Mouse (Mus musculus): ENCODE results near the gene Cks1brt. TPM values are rescaled to one million over a fixed set of nuclear protein-coding genes. Genes with fewer than 3 reads are reported as not detected.

Cks1brt gene
- polyA plus RNA-seq, 1 experiment from 2014 or later = not detected

DNA sequence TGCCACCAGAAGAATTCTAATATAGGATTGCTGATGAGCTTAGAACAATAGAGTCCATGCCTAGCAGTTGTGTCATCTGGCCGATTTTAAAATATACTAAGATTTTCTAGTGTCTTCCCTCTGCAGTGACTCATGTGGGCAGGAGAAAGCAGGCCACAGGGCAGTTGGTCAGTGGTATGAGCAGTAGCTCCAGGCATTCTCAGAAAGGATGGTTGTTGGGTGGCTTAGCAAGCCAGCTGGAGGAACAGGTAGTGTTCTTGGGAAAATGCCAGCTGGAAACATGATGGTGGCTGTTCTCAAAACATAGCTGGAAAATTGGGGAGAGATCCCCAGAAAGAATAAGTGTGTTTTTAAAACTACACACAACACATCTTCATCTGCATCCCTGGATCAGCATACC, 40.6 kb downstream of the Cks1brt start:
- H3K27ac ChIP-seq (ENCODE audit: low read depth, low read length) = no peak overlapping the region
- H3K4me3 ChIP-seq (ENCODE audit: low read depth, low read length) = no peak overlapping the region
- no peaks in the 10 kb centered on the region for H3K27me3 ChIP-seq (replicated peaks; ENCODE audit: control insufficient read depth, insufficient read depth, low read length)
- H3K36me3 ChIP-seq (ENCODE audit: control insufficient read depth, insufficient read depth) = no peaks in the 10 kb centered on the region
- WGBS = 85% methylated on average over 1 of the region's 1 CpGs
- no peak overlapping the region for H3K4me2 ChIP-seq (replicated peaks; ENCODE audit: low read depth)
- no peaks in the 10 kb centered on the region for H3K9me3 ChIP-seq (ENCODE audit: control insufficient read depth)
- no peak overlapping the region for H3K9ac ChIP-seq (ENCODE audit: low read depth, low read length)
- no peaks in the 10 kb centered on the region for H3K4me1 ChIP-seq (replicated peaks; ENCODE audit: control insufficient read depth, insufficient read depth, low read length)
- no peak for TF ChIP-seq CTCF (IDR thresholded peaks at IDR 0.05; ENCODE audit: low read depth)
- ATAC-seq = no peak

DNA sequence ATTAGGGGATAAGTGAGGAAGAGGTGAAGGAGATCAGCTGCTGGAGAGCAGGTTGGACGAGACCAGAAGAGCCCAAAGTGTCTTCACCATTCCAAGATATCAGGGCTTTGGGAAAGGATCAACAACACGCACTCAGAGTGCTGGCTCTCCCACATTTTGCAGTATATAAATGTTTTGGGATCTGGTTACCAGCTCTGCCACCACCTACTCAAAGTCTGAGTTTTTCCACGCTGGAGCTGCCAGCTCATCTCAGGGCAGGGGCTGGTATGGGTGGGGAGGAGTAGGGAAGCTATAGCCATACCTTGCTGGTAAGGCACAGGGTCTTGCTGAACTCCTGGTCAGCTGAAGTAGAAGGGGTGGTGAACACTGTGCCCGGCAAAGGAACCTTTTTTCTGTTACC, 68.5 kb downstream of the Cks1brt start:
- TF ChIP-seq CTCF (IDR thresholded peaks at IDR 0.05; ENCODE audit: low read depth) = no peak
- no peaks in the 10 kb centered on the region for H3K36me3 ChIP-seq (ENCODE audit: control insufficient read depth, insufficient read depth)
- no peaks in the 10 kb centered on the region for H3K4me1 ChIP-seq (replicated peaks; ENCODE audit: control insufficient read depth, insufficient read depth, low read length)
- H3K27me3 ChIP-seq (replicated peaks; ENCODE audit: control insufficient read depth, insufficient read depth, low read length) = no peaks in the 10 kb centered on the region
- 71% methylated on average over 4 of the region's 4 CpGs for WGBS
- H3K27ac ChIP-seq (ENCODE audit: low read depth, low read length) = no peak overlapping the region
- H3K9ac ChIP-seq (ENCODE audit: low read depth, low read length) = no peak overlapping the region
- no peaks in the 10 kb centered on the region for H3K9me3 ChIP-seq (ENCODE audit: control insufficient read depth)
- H3K4me3 ChIP-seq (ENCODE audit: low read depth, low read length) = no peak overlapping the region
- H3K4me2 ChIP-seq (replicated peaks; ENCODE audit: low read depth) = no peak overlapping the region; the same call in 1 of the 2 replicates
- ATAC-seq = no peak

DNA sequence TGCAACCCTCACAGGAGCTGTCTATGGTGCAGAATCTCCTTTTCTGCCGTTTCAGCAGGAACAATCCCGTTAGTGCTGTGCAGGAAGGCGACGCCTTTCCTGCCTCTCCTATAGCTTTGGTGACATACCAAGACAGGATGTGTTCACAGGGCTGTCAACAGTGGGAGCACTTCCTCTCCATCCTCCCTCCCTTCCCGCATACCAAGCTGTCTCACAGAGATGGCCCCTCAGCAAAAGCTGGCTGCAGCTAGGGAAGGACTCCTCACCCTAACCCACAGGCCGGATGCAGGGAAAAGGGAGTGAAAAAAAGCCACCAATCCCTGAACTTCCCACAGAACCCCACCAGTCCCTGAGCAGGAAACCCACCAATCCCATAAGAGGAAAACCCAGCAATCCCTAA, 69.3 kb downstream of the Cks1brt start:
- Histone ChIP-seq H3K4me1 (replicated peaks; ENCODE audit: control insufficient read depth, insufficient read depth, low read length) (no peaks in the 10 kb centered on the region), H3K4me2 (replicated peaks; ENCODE audit: low read depth) (no peak overlapping the region), H3K9me3 (ENCODE audit: control insufficient read depth) (no peaks in the 10 kb centered on the region), H3K27ac (ENCODE audit: low read depth, low read length) (no peak overlapping the region), H3K36me3 (ENCODE audit: control insufficient read depth, insufficient read depth) (no peaks in the 10 kb centered on the region), H3K9ac (ENCODE audit: low read depth, low read length) (no peak overlapping the region), H3K27me3 (replicated peaks; ENCODE audit: control insufficient read depth, insufficient read depth, low read length) (no peaks in the 10 kb centered on the region), H3K4me3 (ENCODE audit: low read depth, low read length) (no peak overlapping the region)
- WGBS = 50% methylated on average over 6 of the region's 6 CpGs
- TF ChIP-seq CTCF (IDR thresholded peaks at IDR 0.05; ENCODE audit: low read depth) = no peak
- ATAC-seq = 0 out of 2 replicates have a peak, but pooled peaks have one; percentile 10

Small RNA genes within 50 kb of the gene (microRNA-seq; reads per million reads assigned to microRNA genes)
- not detected for gene Gm23388

Other genes with a start within 250 kb of the Cks1brt start
- 0.56 and 0.63 TPM in 2 replicates for gene Klf1, start 250.0 kb upstream of the Cks1brt start, polyA plus RNA-seq (2015; fragmentation: Nextera tagmentation; extraction: Ambion mirVana)
- gene Dnase2a, start 243.4 kb upstream of the Cks1brt start, polyA plus RNA-seq (2015; fragmentation: Nextera tagmentation; extraction: Ambion mirVana) = 8.9 and 11.0 TPM in 2 replicates
- gene Mast1, start 214.6 kb upstream of the Cks1brt start, polyA plus RNA-seq (2015; fragmentation: Nextera tagmentation; extraction: Ambion mirVana) = 1.1 TPM in 2 replicates
- gene Rtbdn, start 204.9 kb upstream of the Cks1brt start, polyA plus RNA-seq (2015; fragmentation: Nextera tagmentation; extraction: Ambion mirVana) = 0.12 TPM in 2 replicates
- gene Gm49661, start 182.5 kb upstream of the Cks1brt start, polyA plus RNA-seq (2015; fragmentation: Nextera tagmentation; extraction: Ambion mirVana) = 1.3 and 2.1 TPM in 2 replicates
- 313 and 319 TPM in 2 replicates for gene Prdx2, start 182.3 kb upstream of the Cks1brt start, polyA plus RNA-seq (2015; fragmentation: Nextera tagmentation; extraction: Ambion mirVana)
- 53.2 and 57.6 TPM in 2 replicates for gene Rnaseh2a, start 182.2 kb upstream of the Cks1brt start, polyA plus RNA-seq (2015; fragmentation: Nextera tagmentation; extraction: Ambion mirVana)
- gene Junb, start 173.2 kb upstream of the Cks1brt start, polyA plus RNA-seq (2015; fragmentation: Nextera tagmentation; extraction: Ambion mirVana) = 42.8 and 47.6 TPM in 2 replicates
- gene Hook2, start 161.3 kb upstream of the Cks1brt start, polyA plus RNA-seq (2015; fragmentation: Nextera tagmentation; extraction: Ambion mirVana) = 68.6 and 75.4 TPM in 2 replicates
- 0.66 TPM in 1 of 2 replicates, not detected in the other for gene Best2, start 137.4 kb upstream of the Cks1brt start, polyA plus RNA-seq (2015; fragmentation: Nextera tagmentation; extraction: Ambion mirVana)
- 98.4 and 105 TPM in 2 replicates for gene Asna1, start 126.6 kb upstream of the Cks1brt start, polyA plus RNA-seq (2015; fragmentation: Nextera tagmentation; extraction: Ambion mirVana)
- 121 and 122 TPM in 2 replicates for gene Trir, start 125.1 kb upstream of the Cks1brt start, polyA plus RNA-seq (2015; fragmentation: Nextera tagmentation; extraction: Ambion mirVana)
- 9.8 and 10.9 TPM in 2 replicates for gene Tnpo2, start 115.0 kb upstream of the Cks1brt start, polyA plus RNA-seq (2015; fragmentation: Nextera tagmentation; extraction: Ambion mirVana)
- gene Fbxw9, start 91.9 kb upstream of the Cks1brt start, polyA plus RNA-seq (2015; fragmentation: Nextera tagmentation; extraction: Ambion mirVana) = 22.1 and 25.8 TPM in 2 replicates
- 0.60 TPM in 1 of 2 replicates, not detected in the other for gene Gm5741, start 83.9 kb upstream of the Cks1brt start, polyA plus RNA-seq (2015; fragmentation: Nextera tagmentation; extraction: Ambion mirVana)
- 46.6 and 54.9 TPM in 2 replicates for gene Dhps, start 80.2 kb upstream of the Cks1brt start, polyA plus RNA-seq (2015; fragmentation: Nextera tagmentation; extraction: Ambion mirVana)
- gene Wdr83os, start 71.2 kb upstream of the Cks1brt start, polyA plus RNA-seq (2015; fragmentation: Nextera tagmentation; extraction: Ambion mirVana) = 93.1 and 93.6 TPM in 2 replicates
- gene Wdr83, start 70.6 kb upstream of the Cks1brt start, polyA plus RNA-seq (2015; fragmentation: Nextera tagmentation; extraction: Ambion mirVana) = 23.0 and 25.5 TPM in 2 replicates
- gene Man2b1, start 68.7 kb upstream of the Cks1brt start, polyA plus RNA-seq (2015; fragmentation: Nextera tagmentation; extraction: Ambion mirVana) = 80.9 and 87.5 TPM in 2 replicates
- 0.99 and 1.4 TPM in 2 replicates for gene Zfp791, start 28.8 kb upstream of the Cks1brt start, polyA plus RNA-seq (2015; fragmentation: Nextera tagmentation; extraction: Ambion mirVana)
- not detected in 2 replicates for gene Olfr371, start 74.1 kb downstream of the Cks1brt start, polyA plus RNA-seq (2015; fragmentation: Nextera tagmentation; extraction: Ambion mirVana)
- 32.6 and 34.5 TPM in 2 replicates for gene Orc6, start 147.7 kb downstream of the Cks1brt start, polyA plus RNA-seq (2015; fragmentation: Nextera tagmentation; extraction: Ambion mirVana)
- gene Vps35, start 147.9 kb downstream of the Cks1brt start, polyA plus RNA-seq (2015; fragmentation: Nextera tagmentation; extraction: Ambion mirVana) = 124 and 133 TPM in 2 replicates
- gene Mylk3, start 234.4 kb downstream of the Cks1brt start, polyA plus RNA-seq (2015; fragmentation: Nextera tagmentation; extraction: Ambion mirVana) = 15.6 and 17.5 TPM in 2 replicates

Measured in intestine, postnatal 0 days (tissue).